Mouse (Mus musculus): ENCODE data around the gene Luc7l3. TPM values are rescaled to one million over a fixed set of nuclear protein-coding genes. Genes with fewer than 3 reads are reported as not detected.
A peak's percentile ranks its signal among the peaks of the same experiment; 100 is the strongest.

Luc7l3 gene
- polyA plus RNA-seq, 1 experiment from 2014 or later: 127 TPM

DNA sequence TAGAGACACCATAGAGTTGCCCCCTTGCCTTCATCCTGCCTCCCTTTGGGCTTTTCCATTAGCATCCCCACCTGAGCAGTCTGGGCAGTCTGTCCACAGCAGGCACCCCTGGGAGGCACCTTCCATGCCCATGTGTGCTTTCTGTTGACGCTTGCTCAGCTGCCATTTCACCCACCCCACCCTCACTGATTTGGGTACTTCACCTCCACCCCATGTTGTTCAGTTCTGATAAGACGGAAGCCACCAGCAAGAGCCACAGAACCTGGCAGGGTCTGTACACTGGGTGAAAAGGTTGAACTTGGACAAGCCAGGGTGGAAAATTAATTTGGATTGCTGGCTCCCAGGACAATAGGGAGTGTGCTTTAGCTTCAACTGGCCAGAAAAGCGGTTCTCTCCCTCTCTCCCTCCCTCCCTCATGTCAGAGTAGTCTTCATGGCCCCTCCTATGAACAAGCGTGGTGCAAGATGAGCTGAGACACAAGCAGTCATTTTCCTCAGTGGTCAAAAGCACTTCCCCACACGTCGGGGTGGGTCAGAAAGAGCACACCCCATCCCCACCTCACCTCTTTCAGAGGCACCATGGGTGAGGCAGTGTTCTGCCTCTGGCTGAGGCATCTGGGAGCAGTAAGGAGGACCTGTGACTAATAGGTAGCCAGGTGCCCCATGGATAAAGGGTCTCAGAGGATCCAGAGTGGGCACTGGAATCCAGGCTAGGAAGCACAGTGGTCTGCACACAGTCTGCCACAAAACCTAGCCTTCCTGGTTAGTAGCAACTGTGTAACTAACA lies 60.0 kb downstream of the Luc7l3 start:
- H3K9me3 ChIP-seq (replicated peaks): no peaks in the 10 kb centered on the region

DNA sequence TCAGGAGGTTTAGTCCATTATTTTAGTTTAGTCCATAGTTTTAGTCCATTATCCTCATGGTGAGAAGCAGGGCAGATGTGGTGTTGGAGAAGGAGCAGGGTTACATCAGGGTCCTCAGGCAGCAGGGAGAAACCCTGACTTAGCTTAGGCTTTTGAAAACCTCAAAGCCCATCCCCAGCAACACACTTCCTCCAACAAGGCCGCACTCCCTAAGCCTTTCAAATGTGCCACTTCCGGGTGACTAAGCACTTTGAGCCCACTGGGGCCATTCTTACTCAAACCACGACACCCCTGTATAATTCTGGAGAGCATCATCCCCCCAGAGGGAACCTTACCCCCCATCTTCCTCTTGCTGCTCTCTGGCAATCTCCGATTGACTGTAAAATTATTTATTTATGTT lies 62.0 kb downstream of the Luc7l3 start:
- no peaks in the 10 kb centered on the region for H3K27me3 ChIP-seq
- H3K4me2 ChIP-seq: no peak overlapping the region
- H3K9me3 ChIP-seq (replicated peaks): no peaks in the 10 kb centered on the region
- no peaks in the 10 kb centered on the region for H3K36me3 ChIP-seq
- peaks cover 14% of the 10 kb centered on the region for H3K4me1 ChIP-seq
- H3K27ac ChIP-seq: no peak overlapping the region
- WGBS: 76% methylated on average over 4 of the region's 4 CpGs
- H3K9ac ChIP-seq: no peak overlapping the region
- H3K4me3 ChIP-seq (replicated peaks): no peak overlapping the region
- ATAC-seq (replicated peaks; ENCODE audit: low FRiP score): no peak

More for the DNA sequence above, 60.0 kb downstream of the Luc7l3 start:
- Histone ChIP-seq H3K27ac (no peak overlapping the region), H3K4me2 (no peak overlapping the region), H3K4me1 (peaks cover 16% of the 10 kb centered on the region), H3K36me3 (no peaks in the 10 kb centered on the region), H3K4me3 (replicated peaks) (no peak overlapping the region), H3K27me3 (no peaks in the 10 kb centered on the region), H3K9ac (no peak overlapping the region)
- ATAC-seq (replicated peaks; ENCODE audit: low FRiP score): peak; percentile 43; the same call in 1 of the 2 replicates
- WGBS: 68% methylated on average over 6 of the region's 6 CpGs

DNA sequence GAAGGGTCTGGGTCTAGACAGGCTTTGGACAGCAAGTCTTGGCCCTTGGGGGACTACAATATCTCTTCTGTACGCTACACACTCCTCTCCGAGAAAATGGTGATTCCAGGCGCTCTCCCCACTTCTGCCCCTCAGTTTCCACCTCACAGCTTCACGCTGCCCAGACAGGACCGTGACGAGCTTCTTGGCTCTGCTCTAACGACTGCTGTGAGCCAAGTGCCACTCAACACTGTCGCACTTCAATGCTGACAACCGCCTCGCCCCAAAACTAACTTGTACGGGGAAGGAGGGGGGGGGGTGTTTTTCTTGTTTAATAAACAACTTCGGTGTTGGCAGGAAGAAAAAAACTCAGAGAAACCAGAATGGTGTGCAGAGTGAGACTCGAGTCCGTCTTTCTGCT lies 63.8 kb downstream of the Luc7l3 start:
- H3K9ac ChIP-seq: no peak overlapping the region
- H3K36me3 ChIP-seq: no peaks in the 10 kb centered on the region
- 53% methylated on average over 14 of the region's 14 CpGs for WGBS
- H3K4me1 ChIP-seq: peaks cover 12% of the 10 kb centered on the region
- H3K27me3 ChIP-seq: no peaks in the 10 kb centered on the region; the same call in 1 of the 2 replicates
- no peaks in the 10 kb centered on the region for H3K9me3 ChIP-seq (replicated peaks)
- no peak overlapping the region for H3K4me3 ChIP-seq (replicated peaks)
- no peak overlapping the region for H3K27ac ChIP-seq
- 0 out of 2 replicates have a peak overlapping the region, but pooled peaks have one; percentile 9 for H3K4me2 ChIP-seq
- ATAC-seq (replicated peaks; ENCODE audit: low FRiP score): no peak

DNA sequence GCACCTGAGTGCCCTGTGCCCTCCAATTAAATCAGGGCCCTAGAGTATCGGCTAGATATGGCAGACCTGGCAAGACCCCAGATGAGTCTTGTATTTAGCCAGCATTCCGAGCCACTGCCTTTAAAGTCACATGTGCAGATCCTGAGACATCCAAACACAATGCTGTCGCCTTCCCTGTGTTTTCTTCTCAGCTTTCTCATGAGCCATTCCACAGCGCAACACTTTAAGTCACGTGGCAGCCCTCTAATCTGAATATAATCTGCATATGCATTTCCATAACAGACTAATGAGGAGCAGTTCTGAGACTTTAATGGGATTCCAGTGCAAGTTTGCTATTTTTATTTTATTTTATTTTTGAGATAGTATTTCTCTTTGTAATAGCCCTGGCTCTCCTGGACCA lies 66.1 kb downstream of the Luc7l3 start:
- Histone ChIP-seq H3K4me3 (replicated peaks) (no peak overlapping the region), H3K9me3 (replicated peaks) (no peaks in the 10 kb centered on the region), H3K27me3 (no peaks in the 10 kb centered on the region; the same call in 1 of the 2 replicates), H3K4me2 (no peak overlapping the region), H3K4me1 (peaks cover 12% of the 10 kb centered on the region), H3K9ac (no peak overlapping the region), H3K36me3 (no peaks in the 10 kb centered on the region), H3K27ac (no peak overlapping the region)
- ATAC-seq (replicated peaks; ENCODE audit: low FRiP score): no peak
- WGBS: 76% methylated on average over 5 of the region's 5 CpGs

DNA sequence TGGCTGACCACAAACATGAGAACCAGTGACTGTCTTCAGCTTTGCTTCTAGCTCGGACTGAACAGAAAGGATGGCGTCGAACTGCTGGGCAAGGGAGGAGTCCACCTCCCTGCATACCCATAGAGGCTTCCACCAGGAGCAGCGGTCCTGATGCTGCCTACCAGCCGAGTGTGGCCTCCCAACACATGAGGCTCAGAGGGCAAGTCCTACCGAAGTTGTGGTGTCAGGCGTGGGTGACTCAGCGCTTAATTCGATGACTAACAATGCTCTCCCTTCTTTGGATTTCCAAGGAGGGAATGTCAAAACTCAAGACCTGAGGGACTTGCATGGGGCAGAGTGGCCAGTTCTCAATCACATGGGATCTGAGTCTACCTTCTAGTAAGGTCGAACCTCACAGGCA lies 68.1 kb downstream of the Luc7l3 start:
- Histone ChIP-seq H3K9ac (no peak overlapping the region), H3K9me3 (replicated peaks) (no peaks in the 10 kb centered on the region), H3K36me3 (no peaks in the 10 kb centered on the region), H3K4me3 (replicated peaks) (no peak overlapping the region), H3K27me3 (no peaks in the 10 kb centered on the region; the same call in 1 of the 2 replicates), H3K4me1 (peaks cover 12% of the 10 kb centered on the region), H3K27ac (no peak overlapping the region), H3K4me2 (no peak overlapping the region)
- WGBS: 81% methylated on average over 10 of the region's 10 CpGs
- ATAC-seq (replicated peaks; ENCODE audit: low FRiP score): no peak

DNA sequence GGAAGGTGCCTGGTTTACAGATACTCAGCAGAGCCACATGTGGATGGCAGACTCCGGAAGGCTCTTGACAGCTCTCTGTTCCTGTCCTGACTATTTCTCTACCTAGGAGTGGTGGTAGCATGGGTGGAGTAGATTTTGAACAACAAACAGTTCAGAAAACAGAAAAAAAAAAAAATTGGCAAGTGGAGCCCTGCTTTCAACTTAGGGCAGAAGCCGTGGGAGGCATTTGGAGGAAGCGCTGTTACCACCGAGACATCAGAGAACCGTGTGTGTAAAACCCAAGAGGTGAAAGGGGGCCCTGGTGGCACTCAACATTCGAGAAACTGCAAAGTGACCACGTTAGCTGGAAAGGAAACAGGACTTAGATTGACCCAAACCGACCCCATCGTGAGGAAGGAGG lies 68.6 kb downstream of the Luc7l3 start:
- no peak for ATAC-seq (replicated peaks; ENCODE audit: low FRiP score)
- Histone ChIP-seq H3K27me3 (no peaks in the 10 kb centered on the region; the same call in 1 of the 2 replicates), H3K4me2 (no peak overlapping the region), H3K36me3 (no peaks in the 10 kb centered on the region), H3K9ac (no peak overlapping the region), H3K4me3 (replicated peaks) (no peak overlapping the region), H3K4me1 (peaks cover 8% of the 10 kb centered on the region), H3K27ac (no peak overlapping the region), H3K9me3 (replicated peaks) (no peaks in the 10 kb centered on the region)
- WGBS: 64% methylated on average over 9 of the region's 9 CpGs

DNA sequence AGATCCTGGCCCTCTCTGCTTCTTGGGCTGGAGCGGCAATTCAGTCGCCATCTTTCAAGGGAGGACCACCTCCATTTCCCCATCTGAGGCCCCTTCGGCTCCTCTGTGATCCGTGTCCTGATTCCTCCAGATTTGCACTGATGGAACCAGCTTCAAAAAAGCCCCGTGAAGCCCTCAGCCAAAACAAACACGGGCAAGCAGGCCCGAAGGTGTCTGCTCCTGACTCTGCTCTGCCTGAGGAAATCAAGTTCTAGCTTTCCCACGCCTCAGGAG lies 75.1 kb downstream of the Luc7l3 start:
- 30% methylated on average over 8 of the region's 8 CpGs for WGBS
- peak overlapping the region; percentile 62 for H3K27ac ChIP-seq
- peaks cover 5% of the 10 kb centered on the region for H3K27me3 ChIP-seq

DNA sequence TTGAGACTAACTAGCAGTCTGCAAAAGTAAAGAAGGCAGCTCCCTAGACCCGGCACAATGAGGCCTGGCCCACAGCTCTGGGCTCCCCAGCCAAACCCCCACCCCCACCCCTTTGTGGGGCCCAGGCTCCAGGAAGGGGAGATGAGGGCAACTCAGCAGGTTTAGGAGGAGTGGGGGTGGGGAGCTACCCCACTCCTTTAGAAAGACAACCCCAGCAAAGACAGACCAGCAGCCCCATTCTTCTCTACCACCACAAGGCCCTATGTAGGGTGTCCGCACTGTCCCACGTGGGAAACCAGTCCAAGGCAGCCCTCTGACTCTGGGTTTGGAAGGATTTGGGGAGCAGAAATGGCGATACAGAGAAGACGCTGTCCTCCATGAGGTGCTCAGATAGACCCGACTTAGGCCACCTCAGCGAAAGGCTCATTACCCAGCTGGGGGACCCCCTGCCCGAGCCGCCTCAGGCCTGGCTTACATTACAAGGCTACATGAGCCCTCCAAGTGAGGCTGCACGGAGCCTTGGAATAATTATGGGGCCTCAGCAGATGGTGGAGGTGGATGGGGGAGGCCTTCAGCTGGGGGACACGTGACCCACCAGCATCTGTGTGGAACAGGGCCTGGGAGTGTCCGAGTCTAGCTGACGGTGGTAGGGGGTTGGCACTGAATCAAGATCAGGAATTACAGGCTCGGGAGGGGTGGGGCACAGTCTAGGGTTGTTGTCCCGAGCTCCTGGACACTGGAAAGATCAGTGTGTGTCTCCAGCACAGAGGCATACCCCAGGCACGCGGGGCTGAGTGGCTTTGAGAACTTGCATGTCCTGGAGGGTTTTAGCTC lies 75.6 kb downstream of the Luc7l3 start, which contains the start of gene Wfikkn2:
Gene Wfikkn2, minus strand, starts transcription at position 51 of the 834 bp plus-strand sequence.
- Histone ChIP-seq H3K27ac (peak within 1 kb of the TSS; percentile 62), H3K4me2 (no peak within 1 kb of the TSS), H3K27me3 (peaks cover 10% of the 10 kb centered on the region), H3K36me3 (no peaks in the 10 kb centered on the region), H3K9me3 (replicated peaks) (no peaks in the 10 kb centered on the region), H3K9ac (0 out of 2 replicates have a peak within 1 kb of the TSS, but pooled peaks have one; percentile 10), H3K4me3 (replicated peaks) (no peak within 1 kb of the TSS), H3K4me1 (peaks cover 47% of the 10 kb centered on the region)
- ATAC-seq (replicated peaks; ENCODE audit: low FRiP score): peak; percentile 82
- 34% methylated on average over 17 of the region's 17 CpGs for WGBS

More for the DNA sequence above, 75.1 kb downstream of the Luc7l3 start:
- ATAC-seq (replicated peaks; ENCODE audit: low FRiP score): no peak
- Histone ChIP-seq H3K4me2 (no peak overlapping the region), H3K9me3 (replicated peaks) (no peaks in the 10 kb centered on the region), H3K9ac (0 out of 2 replicates have a peak overlapping the region, but pooled peaks have one; percentile 10), H3K36me3 (no peaks in the 10 kb centered on the region), H3K4me1 (peaks cover 47% of the 10 kb centered on the region), H3K4me3 (replicated peaks) (no peak overlapping the region)

DNA sequence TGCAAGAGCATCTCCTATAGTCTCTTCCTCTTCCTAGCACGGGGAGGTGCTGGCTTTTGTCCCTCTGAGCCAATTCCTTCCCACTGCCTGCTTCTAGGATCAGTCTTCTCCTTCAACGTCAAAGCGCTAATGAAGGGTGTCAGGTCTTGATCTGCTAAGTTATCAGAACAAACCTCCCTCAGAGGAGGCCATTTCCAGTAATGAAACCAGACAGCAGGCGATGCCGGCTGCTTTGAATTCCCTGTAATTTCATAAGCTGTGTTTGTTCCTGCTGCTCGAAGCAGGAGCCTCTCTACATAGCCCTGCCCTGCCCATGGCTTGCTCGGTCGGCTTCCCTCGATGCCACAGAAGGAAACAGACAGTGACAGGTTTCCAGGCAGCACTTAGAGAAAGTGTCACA lies 77.4 kb downstream of the Luc7l3 start:
- H3K9ac ChIP-seq: no peak overlapping the region
- no peak overlapping the region for H3K4me2 ChIP-seq
- H3K27ac ChIP-seq: no peak overlapping the region; the same call in 1 of the 2 replicates
- ATAC-seq (replicated peaks; ENCODE audit: low FRiP score): no peak
- H3K9me3 ChIP-seq (replicated peaks): no peaks in the 10 kb centered on the region
- H3K36me3 ChIP-seq: no peaks in the 10 kb centered on the region
- WGBS: 70% methylated on average over 9 of the region's 9 CpGs
- H3K4me1 ChIP-seq: peaks cover 50% of the 10 kb centered on the region
- H3K27me3 ChIP-seq: peaks cover 10% of the 10 kb centered on the region
- H3K4me3 ChIP-seq (replicated peaks): no peak overlapping the region

DNA sequence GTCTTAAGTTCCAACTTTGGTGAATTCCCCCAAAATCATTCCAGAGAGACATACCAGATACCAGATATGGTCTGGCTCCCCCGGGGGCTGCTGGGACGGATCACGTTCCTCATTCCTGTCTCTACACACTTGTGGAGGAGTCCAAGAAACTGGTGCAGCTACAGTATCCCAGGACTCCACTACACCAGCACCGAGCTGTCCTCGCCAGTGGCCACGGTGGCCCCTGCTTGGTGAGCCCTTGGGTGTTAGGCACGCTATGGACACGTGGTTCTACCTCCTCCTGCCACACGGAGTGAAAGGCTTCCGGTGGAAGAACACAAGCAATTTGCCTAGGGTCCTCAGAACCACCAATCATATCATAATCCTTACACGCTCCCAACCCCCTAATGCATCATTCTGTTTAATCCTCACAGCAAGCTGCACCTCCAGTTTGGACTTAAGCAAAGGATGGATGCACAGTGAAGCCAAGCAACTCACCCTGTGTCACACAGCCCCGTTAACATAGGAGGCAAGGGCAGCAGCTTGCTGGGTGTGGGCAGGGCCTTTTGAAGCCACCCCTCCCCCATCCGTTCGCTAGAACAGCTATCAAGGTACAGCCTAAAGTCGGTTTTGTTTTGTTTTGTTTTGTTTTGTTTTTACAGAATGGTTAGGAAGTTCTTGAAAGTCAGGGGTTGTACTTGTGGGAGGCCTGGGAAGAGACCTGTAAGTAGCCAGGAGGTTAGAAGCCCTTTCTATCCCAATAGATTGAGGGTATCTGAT lies 78.2 kb downstream of the Luc7l3 start:
- H3K36me3 ChIP-seq: no peaks in the 10 kb centered on the region
- H3K27me3 ChIP-seq: peaks cover 10% of the 10 kb centered on the region
- H3K4me2 ChIP-seq: peak overlapping the region; percentile 68
- no peaks in the 10 kb centered on the region for H3K9me3 ChIP-seq (replicated peaks)
- peak overlapping the region; percentile 31 for H3K4me3 ChIP-seq (replicated peaks)
- H3K4me1 ChIP-seq: peaks cover 50% of the 10 kb centered on the region
- H3K9ac ChIP-seq: peak overlapping the region; percentile 21; the same call in 1 of the 2 replicates
- WGBS: 22% methylated on average over 15 of the region's 15 CpGs
- ATAC-seq (replicated peaks; ENCODE audit: low FRiP score): peak; percentile 44; the same call in 1 of the 2 replicates
- H3K27ac ChIP-seq: peak overlapping the region; percentile 71

DNA sequence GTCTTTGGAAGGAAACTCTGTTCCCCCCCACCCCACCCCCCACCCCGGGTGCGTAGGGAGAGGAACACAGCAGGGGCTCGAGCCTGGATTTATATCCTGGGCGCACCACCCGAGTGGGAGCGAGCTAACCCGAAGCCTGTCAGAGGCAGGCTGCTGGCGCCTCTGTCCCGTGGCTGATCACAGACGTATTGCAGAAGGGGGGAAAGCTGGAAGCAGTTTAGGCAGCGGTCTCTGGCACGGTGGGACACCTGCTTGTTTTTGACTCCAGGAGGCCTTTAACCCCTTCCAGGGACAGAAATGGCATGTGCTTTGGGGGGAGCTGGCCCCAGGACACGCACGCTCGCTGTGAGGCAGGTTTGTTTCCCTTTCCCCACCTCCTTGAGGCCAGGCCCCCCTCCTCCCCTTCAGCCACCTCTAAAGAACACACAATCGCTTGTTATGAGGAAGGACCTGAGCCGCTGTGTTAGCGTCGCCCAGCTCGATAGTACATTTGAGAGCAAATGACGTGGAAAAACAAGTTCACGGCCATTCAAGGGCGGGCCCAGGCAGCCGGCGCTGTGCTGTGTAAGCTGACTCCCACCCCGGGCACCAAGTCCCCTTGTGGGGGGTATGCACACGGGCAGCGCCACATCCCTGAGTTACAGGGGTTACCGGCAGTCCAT lies 78.9 kb downstream of the Luc7l3 start:
- Histone ChIP-seq H3K27me3 (peaks cover 10% of the 10 kb centered on the region), H3K4me1 (peaks cover 50% of the 10 kb centered on the region), H3K4me3 (replicated peaks) (peak overlapping the region; percentile 31), H3K9ac (peak overlapping the region; percentile 21; the same call in 1 of the 2 replicates), H3K9me3 (replicated peaks) (no peaks in the 10 kb centered on the region), H3K36me3 (no peaks in the 10 kb centered on the region), H3K27ac (peak overlapping the region; percentile 71), H3K4me2 (peak overlapping the region; percentile 68)
- WGBS: 3% methylated on average over 29 of the region's 29 CpGs
- ATAC-seq (replicated peaks; ENCODE audit: low FRiP score): peak; percentile 72

Data from kidney, embryonic 15.5 days (tissue).